Mouse (Mus musculus) ES-E14 (cell line): Measurements from ENCODE around the gene Stard3.

ENCODE experiments used
- CHD2 ChIP-seq: IDR thresholded peaks from 2 replicates; pipeline ENCODE4 v1.6.1; 2014; ENCODE audit warnings: mild to moderate bottlenecking, low read depth, low read length, inconsistent platforms
- HCFC1 ChIP-seq: IDR thresholded peaks from 2 replicates; pipeline ENCODE4 v1.6.1; 2012; ENCODE audit warnings: low read length, inconsistent platforms, borderline replicate concordance; ENCODE audit not compliant: insufficient read depth
- MAFK ChIP-seq: IDR thresholded peaks from 2 replicates; pipeline ENCODE4 v1.6.1; 2014; ENCODE audit warnings: mild to moderate bottlenecking, low read depth, low read length, inconsistent platforms; ENCODE audit not compliant: insufficient read depth
- ZNF384 ChIP-seq: IDR thresholded peaks from 2 replicates; pipeline ENCODE4 v1.6.1; 2012; ENCODE audit warnings: low read depth, low read length, inconsistent platforms

GRCm38 (mm10) chr11:98318421-98319116 lies 39.6 kb upstream of the Stard3 start:
- TF ChIP-seq ZNF384: no peak
- TF ChIP-seq CHD2: no peak
- TF ChIP-seq MAFK: no peak
- TF ChIP-seq HCFC1: no peak
